Mouse (Mus musculus) ES-E14 (cell line): ENCODE data around the gene Sestd1. TPM values are rescaled to one million over a fixed set of nuclear protein-coding genes. Genes with fewer than 3 reads are reported as not detected.

Experiments used
- DNase-seq: peaks from one replicate; pipeline ENCODE4 v3.0.0-alpha.2; 2013; ENCODE audit warnings: low read depth, low spot score
- H3K27ac ChIP-seq: 2 replicates; pipeline ENCODE4 v1.5.1; 2012; ENCODE audit warnings: low read depth, mild to moderate bottlenecking, low read length, moderate library complexity, mixed read lengths; ENCODE audit not compliant: poor library complexity, insufficient read depth, severe bottlenecking
- H3K36me3 ChIP-seq: 2 replicates; pipeline ENCODE4 v1.6.1; 2012; ENCODE audit warnings: mild to moderate bottlenecking, low read length, moderate library complexity, mixed read lengths; ENCODE audit not compliant: control insufficient read depth, poor library complexity, insufficient read depth, severe bottlenecking
- H3K4me1 ChIP-seq, 2 experiments: fragments of 150-350 bp in 1 of 2; sonication (generic) in 1 of 2; 2 replicates each; pipeline ENCODE4 v1.6.1; 2012; ENCODE audit warnings: low read length in 2 of 2, mild to moderate bottlenecking in 1 of 2, mixed read lengths in 1 of 2; ENCODE audit not compliant: control insufficient read depth in 2 of 2, insufficient read depth in 2 of 2, poor library complexity in 1 of 2
- H3K4me3 ChIP-seq, 2 experiments: fragments of 150-350 bp in 1 of 2; sonication (generic) in 1 of 2; 2 replicates each; pipeline ENCODE4 v1.5.1; 2012; ENCODE audit warnings: low read length in 2 of 2, low read depth in 1 of 2, mild to moderate bottlenecking in 1 of 2, mixed read lengths in 1 of 2; ENCODE audit not compliant: insufficient read depth in 1 of 2, poor library complexity in 1 of 2, severe bottlenecking in 1 of 2
- H3K9ac ChIP-seq: 2 replicates; pipeline ENCODE4 v1.6.1; 2012; ENCODE audit warnings: low read depth, mild to moderate bottlenecking, low read length, mixed read lengths; ENCODE audit not compliant: poor library complexity, insufficient read depth, severe bottlenecking
- H3K9me3 ChIP-seq: fragments of 150-350 bp; sonication (generic); 2 replicates; pipeline ENCODE4 v1.6.1; 2012; ENCODE audit warnings: low read depth, mild to moderate bottlenecking, low read length; ENCODE audit not compliant: control insufficient read depth, insufficient read depth
- CHD2 ChIP-seq: IDR thresholded peaks from 2 replicates; pipeline ENCODE4 v1.6.1; 2014; ENCODE audit warnings: mild to moderate bottlenecking, low read depth, low read length, inconsistent platforms
- HCFC1 ChIP-seq: IDR thresholded peaks from 2 replicates; pipeline ENCODE4 v1.6.1; 2012; ENCODE audit warnings: low read length, inconsistent platforms, borderline replicate concordance; ENCODE audit not compliant: insufficient read depth
- MAFK ChIP-seq: IDR thresholded peaks from 2 replicates; pipeline ENCODE4 v1.6.1; 2014; ENCODE audit warnings: mild to moderate bottlenecking, low read depth, low read length, inconsistent platforms; ENCODE audit not compliant: insufficient read depth
- ZC3H11A ChIP-seq: IDR thresholded peaks from 2 replicates; pipeline ENCODE4 v1.6.1; 2012; ENCODE audit warnings: low read depth, mild to moderate bottlenecking, inconsistent platforms, low read length, borderline replicate concordance
- ZNF384 ChIP-seq: IDR thresholded peaks from 2 replicates; pipeline ENCODE4 v1.6.1; 2012; ENCODE audit warnings: low read depth, low read length, inconsistent platforms
- in situ Hi-C, 2 experiments: fragments of 600-800 bp; cut with MboI; formaldehyde crosslinking; loops; one replicate each; pipeline ENCODE4 v1.15.1; 2025; ENCODE audit warnings: low sequenced_read_pairs in 2 of 2, inconsistent platforms in 1 of 2; ENCODE audit not compliant: unreplicated experiment in 2 of 2
- total RNA-seq: library from RNA; depleted of rRNA; stranded (reverse); fragments of 300-350 nt; gene quantifications from 2 replicates; pipeline ENCODE4 v1.2.3, GENCODE M21; 2012

Gene Sestd1
- total RNA-seq, 1 experiment = 11.4 TPM

DNA sequence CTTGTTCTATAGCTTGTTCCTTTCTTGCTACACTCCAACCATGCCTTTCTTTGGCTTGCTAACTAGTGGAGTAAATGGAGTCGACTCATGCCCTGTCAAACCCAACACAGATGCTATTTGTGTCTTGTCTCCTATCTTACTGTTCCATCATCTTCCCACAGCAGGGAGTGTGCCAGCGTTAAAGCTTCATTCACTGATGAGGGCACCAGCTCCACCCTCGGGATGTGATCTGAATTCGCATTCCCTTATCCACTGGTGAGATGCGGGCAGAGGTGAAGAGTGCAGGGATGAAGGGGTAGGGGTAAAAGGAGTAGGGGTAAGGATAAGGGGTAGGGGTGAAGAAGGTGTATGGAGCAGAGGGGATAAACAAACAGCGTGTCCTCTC, 97.4 kb downstream of the Sestd1 start:
- H3K4me1 ChIP-seq = peaks cover 0 to 2% of the 10 kb centered on the region in 2 experiments; a peak in 2 of 4 replicates
- no peak for TF ChIP-seq HCFC1
- TF ChIP-seq CHD2 = no peak
- TF ChIP-seq MAFK = no peak
- no peak for TF ChIP-seq ZC3H11A
- TF ChIP-seq ZNF384 = no peak
- DNase-seq = no peak
- H3K4me3 ChIP-seq = no peak overlapping the region
- H3K9ac ChIP-seq = no peak overlapping the region
- in situ Hi-C loops = no loop called here
- peaks cover 4% of the 10 kb centered on the region; the same call in 1 of the 2 replicates for H3K36me3 ChIP-seq
- no peak overlapping the region for H3K27ac ChIP-seq
- H3K9me3 ChIP-seq = no peaks in the 10 kb centered on the region

GRCm38 (mm10) chr2:77182271-77182995, 98.0 kb downstream of the Sestd1 start:
- TF ChIP-seq HCFC1 (no peak), MAFK (no peak), CHD2 (no peak), ZC3H11A (no peak), ZNF384 (no peak)
- Histone ChIP-seq H3K4me1 (peaks cover 3 to 4% of the 10 kb centered on the region in 2 experiments; a peak in 2 of 4 replicates), H3K4me3 (no peak overlapping the region), H3K9ac (no peak overlapping the region), H3K27ac (no peak overlapping the region), H3K9me3 (no peaks in the 10 kb centered on the region), H3K36me3 (peaks cover 4% of the 10 kb centered on the region; the same call in 1 of the 2 replicates)
- in situ Hi-C loops = no loop called here
- no peak for DNase-seq

- H3K27ac ChIP-seq = no peak overlapping the region
- in situ Hi-C loops = no loop called here
Observed at GRCm38 (mm10) chr2:77177472-77177871, 102.9 kb downstream of the Sestd1 start.

DNA sequence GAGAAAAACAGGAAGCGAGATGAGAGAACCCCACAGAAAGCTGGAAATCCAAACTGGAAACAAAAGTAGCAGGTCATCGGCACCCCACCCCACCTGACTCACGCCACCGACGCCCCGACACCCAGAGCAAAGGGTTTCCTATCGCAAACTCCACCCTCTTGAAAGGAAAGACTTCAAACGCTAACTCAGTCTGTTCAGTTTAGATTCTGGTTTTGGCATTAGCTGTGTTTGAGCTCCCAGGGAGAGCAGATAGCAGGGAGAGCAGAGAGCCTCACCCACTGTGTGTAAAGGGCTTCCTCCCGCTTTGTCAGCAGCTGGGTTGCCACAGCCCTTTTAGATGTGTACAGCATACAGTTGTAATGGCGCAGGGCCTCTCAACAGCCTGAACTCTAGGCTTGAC, 104.0 kb downstream of the Sestd1 start:
- TF ChIP-seq CHD2 (no peak), MAFK (no peak), ZC3H11A (no peak), HCFC1 (no peak), ZNF384 (no peak)
- Histone ChIP-seq H3K4me1 (peaks cover 8% of the 10 kb centered on the region in 2 experiments; a peak in 3 of 4 replicates), H3K27ac (0 out of 2 replicates have a peak overlapping the region, but pooled peaks have one; percentile 33), H3K4me3 (no peak overlapping the region; a peak in 1 of 4 replicates), H3K36me3 (no peaks in the 10 kb centered on the region), H3K9ac (no peak overlapping the region; the same call in 1 of the 2 replicates), H3K9me3 (no peaks in the 10 kb centered on the region)
- in situ Hi-C loops = no loop called here
- DNase-seq = peak; percentile 22

More at GRCm38 (mm10) chr2:77177472-77177871, 102.9 kb downstream of the Sestd1 start:
- TF ChIP-seq MAFK (no peak), ZNF384 (no peak), ZC3H11A (no peak), CHD2 (no peak), HCFC1 (no peak)
- peaks cover 3 to 8% of the 10 kb centered on the region in 2 experiments; a peak in 3 of 4 replicates for H3K4me1 ChIP-seq
- no peak overlapping the region for H3K4me3 ChIP-seq
- no peaks in the 10 kb centered on the region for H3K36me3 ChIP-seq
- no peak overlapping the region for H3K9ac ChIP-seq
- no peaks in the 10 kb centered on the region for H3K9me3 ChIP-seq
- no peak for DNase-seq
